Mouse (Mus musculus) forebrain, embryonic 14.5 days (tissue): Measurements from ENCODE around the gene Bclaf1. TPM values are rescaled to one million over a fixed set of nuclear protein-coding genes. Genes with fewer than 3 reads are reported as not detected.

Experiments
- ATAC-seq: fragments of 200-750 bp; cut with Nextera tagmentation; 2 replicates; pipeline ENCODE4 v1.8.0; 2017; ENCODE audit warnings: mild to moderate bottlenecking, moderate library complexity
- DNase-seq: peaks from one replicate; pipeline ENCODE4 v3.0.0-alpha.2; 2015; ENCODE audit warnings: low spot score
- H3K27ac ChIP-seq: fragments of 300-500 bp; sonication (generic); 2 replicates; pipeline ENCODE4 v1.5.1; 2014; ENCODE audit warnings: low read depth, mild to moderate bottlenecking, control low read depth, low read length, moderate library complexity
- H3K27me3 ChIP-seq: fragments of 300-500 bp; sonication (generic); replicated peaks from 2 replicates; pipeline ENCODE4 v1.6.1; 2014; ENCODE audit warnings: low read length, control low read depth, mixed read lengths; ENCODE audit not compliant: control insufficient read depth, insufficient read depth
- H3K36me3 ChIP-seq: fragments of 300-500 bp; sonication (generic); 2 replicates; pipeline ENCODE4 v1.6.1; 2014; ENCODE audit warnings: low read length, control low read depth; ENCODE audit not compliant: control insufficient read depth, insufficient read depth
- H3K4me1 ChIP-seq: fragments of 300-500 bp; sonication (generic); 2 replicates; pipeline ENCODE4 v1.6.1; 2014; ENCODE audit warnings: antibody characterized with exemption, low read length, control low read depth; ENCODE audit not compliant: control insufficient read depth, insufficient read depth
- H3K4me2 ChIP-seq: fragments of 300-500 bp; sonication (generic); 2 replicates; pipeline ENCODE4 v1.6.1; 2014; ENCODE audit warnings: mild to moderate bottlenecking, control low read depth, low read length
- H3K4me3 ChIP-seq: fragments of 300-500 bp; sonication (generic); 2 replicates; pipeline ENCODE4 v1.5.1; 2014; ENCODE audit warnings: low read depth, low read length, control low read depth
- H3K9ac ChIP-seq: fragments of 300-500 bp; sonication (generic); 2 replicates; pipeline ENCODE4 v1.6.1; 2014; ENCODE audit warnings: mild to moderate bottlenecking, low read length, control low read depth, moderate library complexity
- H3K9me3 ChIP-seq: fragments of 300-500 bp; sonication (generic); replicated peaks from 2 replicates; pipeline ENCODE4 v1.6.1; 2016; ENCODE audit warnings: low read length, control low read depth, mixed read lengths; ENCODE audit not compliant: control insufficient read depth
- WGBS: fragments of 180-500 bp; shearing (Covaris S2); extraction: QIAGEN DNeasy Blood & Tissue Kit; methylation state at CpG from one replicate; pipeline ENCODE4 v1.1.7; 2014; 5-methylcytosine and 5-hydroxymethylcytosine counted together
- microRNA-seq: library from miRNA; unstranded; fragments of <30 nt; microRNA quantifications from one replicate; pipeline ENCODE4, GENCODE M21; 2016
- polyA plus RNA-seq: library from polyadenylated mRNA; unstranded; fragments of >200 nt; fragmentation: Nextera tagmentation; extraction: Ambion mirVana; gene quantifications from 2 replicates; pipeline ENCODE4 v1.2.1, GENCODE M21; 2014

Gene Bclaf1
- polyA plus RNA-seq, 1 experiment from 2014 or later, result 137 TPM

- Histone ChIP-seq H3K27ac (no peak overlapping the region), H3K36me3 (no peaks in the 10 kb centered on the region), H3K27me3 (no peaks in the 10 kb centered on the region), H3K4me2 (no peak overlapping the region), H3K4me3 (no peak overlapping the region), H3K9me3 (no peaks in the 10 kb centered on the region), H3K4me1 (0 out of 2 replicates have a peak, but pooled peaks cover 8% of the 10 kb centered on the region), H3K9ac (no peak overlapping the region)
- ATAC-seq (no peak), DNase-seq (no peak)
- WGBS, result 90% methylated on average over 3 of the region's 3 CpGs
Observed at GRCm38 (mm10) chr10:20381352-20381751, 69.1 kb downstream of the Bclaf1 start.

DNA sequence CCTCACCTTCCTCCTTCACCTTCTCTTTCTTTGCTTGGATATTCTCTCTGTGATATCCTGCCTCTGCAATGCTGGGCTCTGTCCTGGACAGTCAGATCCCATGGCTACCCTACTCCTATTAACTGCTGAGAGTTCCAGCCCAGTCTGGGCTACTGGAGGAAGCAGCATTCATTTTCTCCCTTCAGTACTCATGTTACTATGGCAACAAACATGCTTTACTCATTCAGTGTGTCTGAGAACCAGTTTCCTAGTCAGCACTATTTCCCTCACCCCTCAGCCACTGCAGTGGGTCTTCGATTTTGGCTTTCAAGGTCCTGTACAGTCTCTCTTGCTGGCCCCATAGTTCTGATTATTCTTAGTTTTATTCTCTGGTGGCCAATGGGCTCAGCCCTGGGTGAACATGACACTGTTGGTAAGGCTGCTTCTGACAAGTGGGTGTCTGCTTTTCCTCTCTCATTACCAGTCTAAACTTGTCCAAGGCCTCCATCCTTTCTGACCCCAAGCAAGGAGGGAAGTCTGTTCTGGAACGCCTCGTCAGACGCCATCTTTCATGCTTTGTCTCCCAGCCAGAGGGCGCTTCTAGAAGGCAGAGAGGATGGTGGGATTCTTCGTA, 70.6 kb downstream of the Bclaf1 start:
- ATAC-seq (peak; percentile 59), DNase-seq (peak; percentile 71)
- H3K4me3 ChIP-seq, result no peak overlapping the region
- H3K36me3 ChIP-seq, result no peaks in the 10 kb centered on the region
- no peak overlapping the region for H3K9ac ChIP-seq
- H3K27me3 ChIP-seq, result no peaks in the 10 kb centered on the region
- H3K9me3 ChIP-seq, result no peaks in the 10 kb centered on the region
- 81% methylated on average over 6 of the region's 6 CpGs for WGBS
- H3K4me1 ChIP-seq, result 0 out of 2 replicates have a peak, but pooled peaks cover 8% of the 10 kb centered on the region
- H3K27ac ChIP-seq, result no peak overlapping the region
- no peak overlapping the region for H3K4me2 ChIP-seq

DNA sequence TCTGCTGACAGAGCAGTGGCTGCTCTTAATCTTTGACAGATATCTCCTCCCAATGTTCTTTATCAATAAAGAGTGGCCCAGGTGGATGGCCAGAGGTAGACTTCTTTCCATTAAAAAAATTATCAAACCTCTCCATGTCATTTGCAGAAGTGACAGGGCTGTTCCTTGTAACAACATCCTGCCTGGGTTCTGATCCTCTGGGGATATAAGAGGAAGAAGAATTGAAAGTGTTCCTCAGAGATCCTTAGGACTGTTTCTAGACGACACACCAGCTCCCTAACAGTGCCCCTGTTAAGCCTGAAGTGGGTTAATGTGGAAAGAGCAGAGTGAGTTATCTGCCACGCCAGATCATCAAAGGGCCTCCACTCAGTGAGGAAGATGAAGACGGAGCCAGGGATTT, 78.3 kb downstream of the Bclaf1 start:
- no peak overlapping the region for H3K9ac ChIP-seq

More for the DNA sequence above, 78.3 kb downstream of the Bclaf1 start:
- no peak overlapping the region for H3K4me3 ChIP-seq
- WGBS, result 79% methylated on average over 3 of the region's 3 CpGs
- no peaks in the 10 kb centered on the region for H3K27me3 ChIP-seq
- no peak for DNase-seq
- no peaks in the 10 kb centered on the region for H3K4me1 ChIP-seq
- no peaks in the 10 kb centered on the region for H3K36me3 ChIP-seq
- H3K27ac ChIP-seq, result no peak overlapping the region
- H3K4me2 ChIP-seq, result no peak overlapping the region
- H3K9me3 ChIP-seq, result no peaks in the 10 kb centered on the region
- ATAC-seq, result no peak

Small RNAs within 50 kb of the gene (microRNA-seq; reads per million reads assigned to microRNA genes)
- not detected for gene Mir6413

Other genes with a start within 250 kb of the Bclaf1 start
- 2.7 and 3.3 TPM in 2 replicates for gene Map7, start 164.0 kb upstream of the Bclaf1 start, polyA plus RNA-seq
- gene Mtfr2, start 35.3 kb downstream of the Bclaf1 start, polyA plus RNA-seq, result 0.80 and 1.1 TPM in 2 replicates